Mouse (Mus musculus) hindbrain, embryonic 15.5 days (tissue): ENCODE measurements around the gene Ino80b. TPM values are rescaled to one million over a fixed set of nuclear protein-coding genes. Genes with fewer than 3 reads are reported as not detected.
A peak's percentile ranks its signal among the peaks of the same experiment; 100 is the strongest.
"Not testable (repeated sequence)": the region's sequence is repeated elsewhere in the genome, so short reads cannot be mapped to it uniquely, and the experiment has no call there.

Experiments used
- ATAC-seq: fragments of 200-750 bp; cut with Nextera tagmentation; 2 replicates; pipeline ENCODE4 v1.8.0; 2017; ENCODE audit warnings: low read depth, moderate number of reproducible peaks, moderate TSS enrichment; ENCODE audit not compliant: low FRiP score
- H3K27ac ChIP-seq: fragments of 300-500 bp; sonication (generic); replicated peaks from 2 replicates; pipeline ENCODE4 v1.5.1; 2015; ENCODE audit warnings: mild to moderate bottlenecking, inconsistent platforms
- H3K27me3 ChIP-seq: fragments of 300-500 bp; sonication (generic); 2 replicates; pipeline ENCODE4 v1.6.1; 2015; ENCODE audit warnings: control low read depth, inconsistent platforms
- H3K36me3 ChIP-seq: fragments of 300-500 bp; sonication (generic); 2 replicates; pipeline ENCODE4 v1.6.1; 2015; ENCODE audit warnings: control low read depth, inconsistent platforms
- H3K4me1 ChIP-seq: fragments of 300-500 bp; sonication (generic); replicated peaks from 2 replicates; pipeline ENCODE4 v1.6.1; 2015; ENCODE audit warnings: control low read depth, inconsistent platforms
- H3K4me2 ChIP-seq: fragments of 300-500 bp; sonication (generic); 2 replicates; pipeline ENCODE4 v1.6.1; 2015; ENCODE audit warnings: moderate library complexity, mild to moderate bottlenecking, inconsistent platforms
- H3K4me3 ChIP-seq: fragments of 300-500 bp; sonication (generic); 2 replicates; pipeline ENCODE4 v1.5.1; 2015; ENCODE audit warnings: mild to moderate bottlenecking, inconsistent platforms
- H3K9ac ChIP-seq: fragments of 300-500 bp; sonication (generic); 2 replicates; pipeline ENCODE4 v1.6.1; 2015; ENCODE audit warnings: inconsistent platforms
- H3K9me3 ChIP-seq: fragments of 300-500 bp; sonication (generic); 2 replicates; pipeline ENCODE4 v1.6.1; 2016; ENCODE audit warnings: control low read depth, inconsistent platforms
- WGBS: fragments of 180-500 bp; shearing (Covaris S2); methylation state at CpG from one replicate; pipeline ENCODE4 v1.1.7; 2015; 5-methylcytosine and 5-hydroxymethylcytosine counted together
- polyA plus RNA-seq: library from polyadenylated mRNA; unstranded; fragments of >200 nt; fragmentation: Nextera tagmentation; extraction: Ambion mirVana; gene quantifications from 2 replicates; pipeline ENCODE4 v1.2.1, GENCODE M21; 2015

Ino80b gene
- 13.8 and 16.3 TPM in 2 replicates for polyA plus RNA-seq

GRCm38 (mm10) chr6:83125331-83125730, at the start of gene Ino80b:
TSS of gene Ino80b (minus strand) at chr6:83125431.
- Histone ChIP-seq H3K27ac (peak within 1 kb of the TSS; percentile 71), H3K36me3 (no peaks in the 10 kb centered on the region), H3K9me3 (no peaks in the 10 kb centered on the region), H3K4me1 (peaks cover 37% of the 10 kb centered on the region), H3K4me3 (peak within 1 kb of the TSS; percentile 81), H3K4me2 (peak within 1 kb of the TSS; percentile 96), H3K27me3 (no peaks in the 10 kb centered on the region), H3K9ac (peak within 1 kb of the TSS; percentile 65)
- no peak for ATAC-seq
- WGBS: 19% methylated on average over 5 of the region's 5 CpGs

GRCm38 (mm10) chr6:83172240-83172920, 47.1 kb upstream of the Ino80b start:
- Histone ChIP-seq H3K27ac (peak overlapping the region; percentile 80), H3K9ac (peak overlapping the region; percentile 29), H3K4me2 (peak overlapping the region; percentile 57), H3K4me1 (peaks cover 59% of the 10 kb centered on the region), H3K27me3 (no peaks in the 10 kb centered on the region), H3K4me3 (peak overlapping the region; percentile 44), H3K9me3 (no peaks in the 10 kb centered on the region), H3K36me3 (no peaks in the 10 kb centered on the region)
- 51% methylated on average over 9 of the region's 9 CpGs for WGBS
- ATAC-seq: peak; percentile 69

- H3K4me3 ChIP-seq: peak overlapping the region; percentile 44
- ATAC-seq: no peak
- peak overlapping the region; percentile 57 for H3K4me2 ChIP-seq
- H3K27me3 ChIP-seq: no peaks in the 10 kb centered on the region
- peaks cover 69% of the 10 kb centered on the region for H3K4me1 ChIP-seq
- 0 out of 2 replicates have a peak overlapping the region, but pooled peaks have one; percentile 29 for H3K9ac ChIP-seq
- H3K27ac ChIP-seq: peak overlapping the region; percentile 80; the same call in 1 of the 2 replicates
- no peaks in the 10 kb centered on the region for H3K36me3 ChIP-seq
- WGBS: 58% methylated on average over 5 of the region's 5 CpGs
- no peaks in the 10 kb centered on the region for H3K9me3 ChIP-seq
Measured at GRCm38 (mm10) chr6:83171063-83171462, 45.8 kb upstream of the Ino80b start.

GRCm38 (mm10) chr6:83169872-83170271, 44.6 kb upstream of the Ino80b start:
- Histone ChIP-seq H3K36me3 (no peaks in the 10 kb centered on the region), H3K27ac (no peak overlapping the region), H3K9ac (no peak overlapping the region), H3K4me2 (no peak overlapping the region), H3K4me3 (no peak overlapping the region), H3K4me1 (peaks cover 71% of the 10 kb centered on the region), H3K27me3 (no peaks in the 10 kb centered on the region), H3K9me3 (no peaks in the 10 kb centered on the region)
- 84% methylated on average over 5 of the region's 5 CpGs for WGBS
- no peak for ATAC-seq

- Histone ChIP-seq H3K4me1 (peaks cover 68% of the 10 kb centered on the region), H3K36me3 (no peaks in the 10 kb centered on the region), H3K4me2 (peak overlapping the region; percentile 65), H3K9me3 (no peaks in the 10 kb centered on the region), H3K27me3 (peaks cover 15% of the 10 kb centered on the region), H3K4me3 (peak overlapping the region; percentile 83), H3K27ac (peak overlapping the region; percentile 95), H3K9ac (peak overlapping the region; percentile 90)
- ATAC-seq: peak; percentile 35
- under 1% methylated on average over 12 of the region's 12 CpGs for WGBS
Measured at GRCm38 (mm10) chr6:83166243-83166630, 41.0 kb upstream of the Ino80b start.

- Histone ChIP-seq H3K36me3 (no peaks in the 10 kb centered on the region), H3K27me3 (peaks cover 20% of the 10 kb centered on the region), H3K9me3 (no peaks in the 10 kb centered on the region), H3K27ac (peak within 1 kb of the TSS; percentile 95), H3K4me3 (peak within 1 kb of the TSS; percentile 83), H3K9ac (peak within 1 kb of the TSS; percentile 90), H3K4me1 (peaks cover 63% of the 10 kb centered on the region), H3K4me2 (peak within 1 kb of the TSS; percentile 65)
- under 1% methylated on average over 47 of the region's 58 CpGs for WGBS
- ATAC-seq: peak; percentile 82
Measured at GRCm38 (mm10) chr6:83165607-83166242, 40.5 kb upstream of the Ino80b start, which contains the start of gene Dctn1. TSS of gene Dctn1 (plus strand) at chr6:83165920.

- peaks cover 26% of the 10 kb centered on the region for H3K27me3 ChIP-seq
- H3K9ac ChIP-seq: peak overlapping the region; percentile 90
- H3K4me3 ChIP-seq: peak overlapping the region; percentile 83
- peak; percentile 43; the same call in 1 of the 2 replicates for ATAC-seq
- 6% methylated on average over 6 of the region's 6 CpGs for WGBS
- no peaks in the 10 kb centered on the region for H3K36me3 ChIP-seq
- peaks cover 57% of the 10 kb centered on the region for H3K4me1 ChIP-seq
- no peaks in the 10 kb centered on the region for H3K9me3 ChIP-seq
- H3K4me2 ChIP-seq: peak overlapping the region; percentile 65
- peak overlapping the region; percentile 95 for H3K27ac ChIP-seq
Measured at GRCm38 (mm10) chr6:83165026-83165606, 39.9 kb upstream of the Ino80b start.

GRCm38 (mm10) chr6:83162701-83163100, 37.5 kb upstream of the Ino80b start:
- 2% methylated on average over 8 of the region's 8 CpGs for WGBS
- H3K4me1 ChIP-seq: peaks cover 35% of the 10 kb centered on the region
- no peak for ATAC-seq
- H3K9ac ChIP-seq: peak overlapping the region; percentile 17; the same call in 1 of the 2 replicates
- no peaks in the 10 kb centered on the region for H3K36me3 ChIP-seq
- no peak overlapping the region for H3K27ac ChIP-seq
- H3K9me3 ChIP-seq: no peaks in the 10 kb centered on the region
- H3K4me3 ChIP-seq: peak overlapping the region; percentile 26
- H3K27me3 ChIP-seq: peaks cover 29% of the 10 kb centered on the region
- peak overlapping the region; percentile 54 for H3K4me2 ChIP-seq

- Histone ChIP-seq H3K9ac (peak overlapping the region; percentile 30), H3K27ac (no peak overlapping the region), H3K36me3 (no peaks in the 10 kb centered on the region), H3K4me3 (peak overlapping the region; percentile 26), H3K27me3 (peaks cover 29% of the 10 kb centered on the region), H3K4me2 (peak overlapping the region; percentile 54), H3K4me1 (peaks cover 29% of the 10 kb centered on the region), H3K9me3 (no peaks in the 10 kb centered on the region)
- ATAC-seq: no peak
- 2% methylated on average over 46 of the region's 49 CpGs for WGBS
Measured at GRCm38 (mm10) chr6:83161921-83162641, 36.9 kb upstream of the Ino80b start.

- no peak overlapping the region for H3K9ac ChIP-seq
- no peak for ATAC-seq
- peaks cover 29% of the 10 kb centered on the region for H3K27me3 ChIP-seq
- peaks cover 26% of the 10 kb centered on the region for H3K4me1 ChIP-seq
- peak overlapping the region; percentile 54 for H3K4me2 ChIP-seq
- no peaks in the 10 kb centered on the region for H3K9me3 ChIP-seq
- WGBS: 7% methylated on average over 19 of the region's 19 CpGs
- no peak overlapping the region for H3K27ac ChIP-seq
- peak overlapping the region; percentile 26 for H3K4me3 ChIP-seq
- H3K36me3 ChIP-seq: no peaks in the 10 kb centered on the region
Measured at GRCm38 (mm10) chr6:83161442-83161841, 36.2 kb upstream of the Ino80b start.

GRCm38 (mm10) chr6:83159456-83159855, 34.2 kb upstream of the Ino80b start:
- Histone ChIP-seq H3K4me1 (peaks cover 31% of the 10 kb centered on the region), H3K27me3 (peaks cover 29% of the 10 kb centered on the region)
- not testable (repeated sequence) for H3K4me2 ChIP-seq, H3K36me3 ChIP-seq, H3K9me3 ChIP-seq, ATAC-seq, H3K9ac ChIP-seq, H3K27ac ChIP-seq, H3K4me3 ChIP-seq
- 29% methylated on average over 3 of the region's 3 CpGs for WGBS
